Mouse (Mus musculus) kidney, adult 18-20 months (tissue): ENCODE data around the gene Vmn1r24.
"Not testable (repeated sequence)": the region's sequence is repeated elsewhere in the genome, so short reads cannot be mapped to it uniquely, and the experiment has no call there.

Experiments
- DNase-seq: peaks from one replicate; pipeline ENCODE4 v3.0.0; 2021

Gene Vmn1r24

DNA sequence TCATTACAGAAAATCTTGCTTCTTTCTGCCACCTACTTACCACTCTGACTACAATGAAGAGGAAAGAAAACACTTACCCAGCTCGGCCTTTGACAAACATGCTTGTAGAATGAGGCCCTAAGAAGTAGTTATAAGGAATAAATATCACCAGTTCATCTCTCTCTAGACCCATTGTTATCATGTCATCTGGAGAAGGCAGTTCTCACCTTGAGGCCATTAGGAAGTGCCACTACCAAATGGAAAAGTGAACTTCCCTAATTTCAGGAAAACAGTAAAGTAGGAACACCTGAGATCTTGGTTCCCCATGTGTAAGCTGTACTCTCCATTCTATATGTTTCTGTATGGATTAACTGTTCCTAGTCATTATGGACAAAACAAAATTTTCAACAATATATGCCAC lies at the start of gene Vmn1r24:
Vmn1r24 (minus strand) TSS at position 101 of the 400 bp plus-strand sequence.
- not testable (repeated sequence) for DNase-seq

GRCm38 (mm10) chr6:57980710-57981109 lies 19.4 kb upstream of the Vmn1r24 start, which contains the start of gene Vmn1r25:
TSS of gene Vmn1r25 (minus strand) at chr6:57980810.
- no peak for DNase-seq

DNA sequence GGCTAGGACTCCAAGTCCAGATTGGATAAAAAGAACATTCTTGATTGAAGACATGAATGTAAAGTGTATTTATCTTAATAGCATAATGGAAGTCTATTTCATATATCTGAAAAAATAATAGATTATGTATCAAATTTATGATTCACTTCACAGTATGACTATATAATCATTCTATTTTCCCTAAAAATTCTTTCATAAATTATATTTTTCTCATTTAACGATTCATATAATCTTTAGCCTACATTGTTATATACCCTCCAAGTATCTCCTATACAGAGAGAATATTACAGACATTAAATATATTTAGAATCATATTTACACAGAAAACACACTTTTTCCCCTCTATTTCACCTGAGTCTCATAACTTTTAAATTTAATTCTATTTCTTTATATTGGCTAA lies 34.6 kb downstream of the Vmn1r24 start, which contains the start of gene Vmn1r23:
Vmn1r23 (minus strand) TSS at position 101 of the 400 bp plus-strand sequence.
- DNase-seq: no peak

DNA sequence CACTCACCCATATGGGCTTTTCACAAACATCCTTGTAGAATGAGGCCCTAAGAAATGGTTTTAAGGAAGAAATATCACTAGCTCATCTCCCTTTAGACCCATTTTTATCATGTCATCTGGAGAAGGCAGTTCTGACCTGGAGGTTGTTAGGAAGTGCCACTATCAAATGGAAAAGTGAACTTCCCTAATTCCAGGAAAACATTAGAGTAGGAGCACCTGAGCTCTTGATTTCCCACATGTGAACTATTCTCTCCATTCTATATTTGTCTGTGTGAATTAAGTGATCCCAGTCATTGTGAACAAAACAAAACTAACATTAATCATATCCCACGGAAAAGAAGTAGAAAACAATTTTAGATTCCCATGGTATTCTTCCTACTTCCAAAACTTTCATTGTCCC lies 53.4 kb downstream of the Vmn1r24 start, which contains the start of gene Vmn1r22:
Vmn1r22 (minus strand) TSS at position 101 of the 400 bp plus-strand sequence.
- DNase-seq: no peak
